Mouse (Mus musculus) heart, embryonic 16.5 days (tissue): Measurements from ENCODE around the gene Tmem214. TPM values are rescaled to one million over a fixed set of nuclear protein-coding genes. Genes with fewer than 3 reads are reported as not detected.

Source experiments
- ATAC-seq: fragments of 200-750 bp; cut with Nextera tagmentation; replicated peaks from 2 replicates; pipeline ENCODE4 v1.8.0; 2017; ENCODE audit warnings: moderate number of reproducible peaks; ENCODE audit not compliant: insufficient read depth, low FRiP score; ENCODE audit errors: extremely low read depth
- H3K27ac ChIP-seq: fragments of 300-500 bp; sonication (generic); 2 replicates; pipeline ENCODE4 v1.5.1; 2014; ENCODE audit warnings: mild to moderate bottlenecking, low read length, control low read depth, moderate library complexity
- H3K27me3 ChIP-seq: fragments of 300-500 bp; sonication (generic); 2 replicates; pipeline ENCODE4 v1.6.1; 2014; ENCODE audit warnings: low read length, mixed read lengths; ENCODE audit not compliant: control insufficient read depth, insufficient read depth
- H3K36me3 ChIP-seq: fragments of 300-500 bp; sonication (generic); 2 replicates; pipeline ENCODE4 v1.6.1; 2014; ENCODE audit not compliant: control insufficient read depth, insufficient read depth
- H3K4me1 ChIP-seq: fragments of 300-500 bp; sonication (generic); 2 replicates; pipeline ENCODE4 v1.6.1; 2014; ENCODE audit warnings: low read length, mixed read lengths; ENCODE audit not compliant: control insufficient read depth, insufficient read depth
- H3K4me2 ChIP-seq: fragments of 300-500 bp; sonication (generic); 2 replicates; pipeline ENCODE4 v1.6.1; 2014; ENCODE audit warnings: low read depth, mild to moderate bottlenecking, control low read depth, low read length
- H3K4me3 ChIP-seq: fragments of 300-500 bp; sonication (generic); 2 replicates; pipeline ENCODE4 v1.5.1; 2014; ENCODE audit warnings: mild to moderate bottlenecking, control low read depth, low read length
- H3K9ac ChIP-seq: fragments of 300-500 bp; sonication (generic); 2 replicates; pipeline ENCODE4 v1.6.1; 2014; ENCODE audit warnings: low read length, control low read depth
- H3K9me3 ChIP-seq: fragments of 300-500 bp; sonication (generic); replicated peaks from 2 replicates; pipeline ENCODE4 v1.6.1; 2016; ENCODE audit warnings: low read length; ENCODE audit not compliant: control insufficient read depth
- WGBS: fragments of 180-500 bp; shearing (Covaris S2); extraction: QIAGEN DNeasy Blood & Tissue Kit; methylation state at CpG from one replicate; pipeline ENCODE4 v1.1.7; 2014; 5-methylcytosine and 5-hydroxymethylcytosine counted together
- polyA plus RNA-seq: library from polyadenylated mRNA; unstranded; fragments of >200 nt; fragmentation: Nextera tagmentation; extraction: Ambion mirVana; gene quantifications from 2 replicates; pipeline ENCODE4 v1.2.1, GENCODE M21; 2015

Gene Tmem214
- polyA plus RNA-seq, 1 experiment from 2014 or later, result 58.8 TPM

GRCm38 (mm10) chr5:30908426-30909299 lies 40.9 kb downstream of the Tmem214 start:
- peak; percentile 51 for ATAC-seq
- H3K4me1 ChIP-seq, result peaks cover 57% of the 10 kb centered on the region
- H3K27ac ChIP-seq, result peak overlapping the region; percentile 93

DNA sequence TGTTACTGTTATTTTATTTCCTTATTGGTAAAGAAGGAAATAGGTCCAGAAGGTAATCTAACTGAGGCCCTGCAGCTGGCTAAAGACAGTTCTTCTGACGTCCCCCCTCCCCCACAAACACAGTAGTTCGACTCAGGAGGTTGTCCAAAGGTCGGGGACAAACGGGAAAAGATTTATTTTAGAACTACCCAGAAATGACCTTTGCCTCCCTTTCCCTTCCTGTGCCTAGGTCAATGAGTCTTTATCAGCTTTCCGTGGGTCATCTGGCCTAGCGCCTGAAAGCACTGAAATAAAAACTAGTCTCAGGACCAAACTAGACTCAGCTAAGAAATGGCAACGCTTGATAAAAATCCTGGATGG lies 41.5 kb downstream of the Tmem214 start:
- Histone ChIP-seq H3K9me3 (no peaks in the 10 kb centered on the region), H3K4me1 (peaks cover 57% of the 10 kb centered on the region), H3K36me3 (peaks cover 11% of the 10 kb centered on the region), H3K4me2 (peak overlapping the region; percentile 14; the same call in 1 of the 2 replicates), H3K27me3 (no peaks in the 10 kb centered on the region), H3K9ac (no peak overlapping the region), H3K27ac (peak overlapping the region; percentile 93), H3K4me3 (no peak overlapping the region)
- ATAC-seq, result no peak
- WGBS, result 25% methylated on average over 7 of the region's 7 CpGs

More at GRCm38 (mm10) chr5:30908426-30909299, 40.9 kb downstream of the Tmem214 start:
- H3K9ac ChIP-seq, result peak overlapping the region; percentile 85; the same call in 1 of the 2 replicates
- H3K4me2 ChIP-seq, result peak overlapping the region; percentile 96
- peak overlapping the region; percentile 86 for H3K4me3 ChIP-seq
- WGBS, result 25% methylated on average over 13 of the region's 13 CpGs
- no peaks in the 10 kb centered on the region for H3K27me3 ChIP-seq
- peaks cover 17% of the 10 kb centered on the region for H3K36me3 ChIP-seq
- H3K9me3 ChIP-seq, result no peaks in the 10 kb centered on the region

- peaks cover 57% of the 10 kb centered on the region for H3K4me1 ChIP-seq
Observed at GRCm38 (mm10) chr5:30909863-30910262, 42.1 kb downstream of the Tmem214 start.

DNA sequence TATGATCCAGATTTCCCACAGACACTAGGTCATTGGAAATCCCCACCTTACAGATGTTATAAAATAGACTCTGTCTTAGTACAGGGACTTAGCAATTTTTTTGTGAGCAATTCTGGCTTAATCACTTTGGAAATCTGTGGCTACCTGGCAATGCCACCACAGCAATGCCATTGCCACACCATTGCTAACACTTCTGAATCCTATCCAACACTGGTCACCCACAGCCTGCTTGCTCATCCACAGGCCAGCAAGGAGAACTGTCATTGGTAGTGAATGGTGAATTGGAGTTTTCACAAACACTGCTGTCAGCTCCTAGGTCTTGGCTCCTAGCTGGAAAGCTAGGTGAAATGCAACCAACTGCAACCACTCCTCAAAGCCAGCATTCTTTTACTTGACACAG lies 42.7 kb downstream of the Tmem214 start:
- no peak overlapping the region for H3K9ac ChIP-seq
- no peak overlapping the region for H3K27ac ChIP-seq
- no peaks in the 10 kb centered on the region for H3K27me3 ChIP-seq
- no peaks in the 10 kb centered on the region for H3K9me3 ChIP-seq
- no peak for ATAC-seq
- H3K36me3 ChIP-seq, result no peaks in the 10 kb centered on the region
- H3K4me3 ChIP-seq, result no peak overlapping the region
- H3K4me1 ChIP-seq, result peaks cover 54% of the 10 kb centered on the region
- H3K4me2 ChIP-seq, result no peak overlapping the region

More at GRCm38 (mm10) chr5:30909863-30910262, 42.1 kb downstream of the Tmem214 start:
- Histone ChIP-seq H3K27ac (peak overlapping the region; percentile 93), H3K4me3 (no peak overlapping the region), H3K36me3 (peaks cover 5% of the 10 kb centered on the region), H3K27me3 (no peaks in the 10 kb centered on the region), H3K4me2 (no peak overlapping the region), H3K9ac (no peak overlapping the region), H3K9me3 (no peaks in the 10 kb centered on the region)
- no peak for ATAC-seq
- 81% methylated on average over 7 of the region's 7 CpGs for WGBS

DNA sequence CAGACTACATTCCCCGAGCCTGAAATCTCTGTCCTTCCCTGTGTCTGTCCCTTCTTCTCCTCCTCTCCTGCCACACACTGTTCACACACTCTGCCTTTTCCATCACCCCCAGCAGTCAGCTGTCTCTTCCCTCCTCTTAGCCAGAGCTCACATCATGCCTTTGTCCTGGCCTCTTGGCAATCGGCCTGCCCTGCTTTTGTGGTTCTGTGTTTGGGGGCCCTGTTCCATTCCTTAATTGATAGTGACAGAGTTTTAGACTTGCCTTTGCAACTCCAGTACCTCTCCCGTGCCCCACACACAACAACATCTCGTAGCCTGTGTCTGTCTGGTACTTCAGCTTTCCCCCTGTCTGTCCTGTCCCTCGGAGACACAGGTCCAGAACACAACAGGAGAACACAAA lies 44.3 kb downstream of the Tmem214 start:
- Histone ChIP-seq H3K9me3 (no peaks in the 10 kb centered on the region), H3K36me3 (no peaks in the 10 kb centered on the region), H3K4me2 (no peak overlapping the region), H3K4me3 (no peak overlapping the region), H3K27ac (peak overlapping the region; percentile 96), H3K4me1 (peaks cover 51% of the 10 kb centered on the region), H3K27me3 (no peaks in the 10 kb centered on the region), H3K9ac (no peak overlapping the region)
- WGBS, result 44% methylated on average over 5 of the region's 5 CpGs
- ATAC-seq, result no peak

DNA sequence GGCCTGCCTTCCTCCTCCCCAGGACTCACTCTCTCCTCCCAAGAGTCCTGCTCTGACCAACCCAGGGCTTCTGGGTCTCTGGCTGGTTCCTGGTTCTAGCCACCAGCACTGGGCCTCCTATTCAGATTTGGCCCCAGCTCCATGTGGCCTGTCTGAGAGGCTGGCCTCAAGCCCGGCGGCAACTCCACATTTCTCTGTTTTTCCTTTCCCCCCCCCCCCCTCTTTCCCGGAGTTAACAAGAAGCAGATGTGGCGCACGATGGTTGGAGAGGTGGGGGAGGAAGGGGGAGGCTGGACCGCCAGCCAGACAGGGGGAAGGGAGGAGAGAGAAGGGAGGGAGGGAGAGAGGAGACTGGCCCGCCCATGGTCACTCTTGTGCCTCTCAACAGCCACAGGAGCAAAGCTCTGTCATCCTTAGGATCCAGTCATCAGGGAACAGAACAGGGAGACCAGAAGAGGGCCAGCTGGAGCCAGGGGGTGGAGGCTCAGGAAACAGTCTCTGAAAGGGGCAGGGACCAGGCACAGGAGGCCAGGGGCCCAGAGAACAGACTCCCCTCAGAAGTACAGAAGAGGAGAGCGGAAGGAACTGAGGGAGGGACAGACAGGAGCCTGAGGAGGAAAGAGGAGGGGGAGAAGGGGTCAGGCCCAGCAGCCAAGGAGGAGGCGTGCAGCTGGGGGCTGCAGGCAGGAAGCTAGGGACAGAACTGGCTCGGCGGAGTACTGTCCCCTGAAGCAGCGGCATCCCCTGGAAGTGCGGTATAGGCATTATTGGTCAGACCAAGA lies 45.4 kb downstream of the Tmem214 start, which contains the start of gene Emilin1:
Gene Emilin1 (plus strand): TSS at position 343 of the 782 bp plus-strand sequence.
- 24% methylated on average over 12 of the region's 13 CpGs for WGBS
- H3K4me1 ChIP-seq, result peaks cover 47% of the 10 kb centered on the region
- no peaks in the 10 kb centered on the region for H3K9me3 ChIP-seq
- H3K4me3 ChIP-seq, result peak within 1 kb of the TSS; percentile 59
- H3K9ac ChIP-seq, result peak within 1 kb of the TSS; percentile 78
- peak within 1 kb of the TSS; percentile 73 for H3K4me2 ChIP-seq
- H3K36me3 ChIP-seq, result no peaks in the 10 kb centered on the region; the same call in 1 of the 2 replicates
- peak within 1 kb of the TSS; percentile 96 for H3K27ac ChIP-seq
- ATAC-seq, result peak; percentile 67
- H3K27me3 ChIP-seq, result no peaks in the 10 kb centered on the region

GRCm38 (mm10) chr5:30914101-30914635 lies 46.4 kb downstream of the Tmem214 start:
- no peaks in the 10 kb centered on the region for H3K9me3 ChIP-seq
- H3K4me3 ChIP-seq, result peak overlapping the region; percentile 59
- H3K9ac ChIP-seq, result peak overlapping the region; percentile 78
- no peaks in the 10 kb centered on the region for H3K27me3 ChIP-seq
- H3K4me1 ChIP-seq, result peaks cover 38% of the 10 kb centered on the region
- no peak for ATAC-seq
- H3K36me3 ChIP-seq, result peaks cover 4% of the 10 kb centered on the region
- 48% methylated on average over 7 of the region's 7 CpGs for WGBS
- peak overlapping the region; percentile 96 for H3K27ac ChIP-seq
- H3K4me2 ChIP-seq, result peak overlapping the region; percentile 73

- Histone ChIP-seq H3K9me3 (no peaks in the 10 kb centered on the region), H3K36me3 (peaks cover 5% of the 10 kb centered on the region), H3K9ac (peak overlapping the region; percentile 78), H3K27me3 (no peaks in the 10 kb centered on the region), H3K27ac (peak overlapping the region; percentile 96), H3K4me1 (peaks cover 32% of the 10 kb centered on the region), H3K4me2 (peak overlapping the region; percentile 73), H3K4me3 (peak overlapping the region; percentile 59)
- 47% methylated on average over 6 of the region's 6 CpGs for WGBS
- ATAC-seq, result no peak
Observed at GRCm38 (mm10) chr5:30914849-30915248, 47.0 kb downstream of the Tmem214 start.
